Mouse (Mus musculus) hindbrain, embryonic 15.5 days (tissue): ENCODE measurements around the gene Polr1c. TPM values are rescaled to one million over a fixed set of nuclear protein-coding genes. Genes with fewer than 3 reads are reported as not detected.
A peak's percentile ranks its signal among the peaks of the same experiment; 100 is the strongest.

Source experiments
- ATAC-seq: fragments of 200-750 bp; cut with Nextera tagmentation; 2 replicates; pipeline ENCODE4 v1.8.0; 2017; ENCODE audit warnings: low read depth, moderate number of reproducible peaks, moderate TSS enrichment; ENCODE audit not compliant: low FRiP score
- H3K27ac ChIP-seq: fragments of 300-500 bp; sonication (generic); replicated peaks from 2 replicates; pipeline ENCODE4 v1.5.1; 2015; ENCODE audit warnings: mild to moderate bottlenecking, inconsistent platforms
- H3K27me3 ChIP-seq: fragments of 300-500 bp; sonication (generic); 2 replicates; pipeline ENCODE4 v1.6.1; 2015; ENCODE audit warnings: control low read depth, inconsistent platforms
- H3K36me3 ChIP-seq: fragments of 300-500 bp; sonication (generic); 2 replicates; pipeline ENCODE4 v1.6.1; 2015; ENCODE audit warnings: control low read depth, inconsistent platforms
- H3K4me1 ChIP-seq: fragments of 300-500 bp; sonication (generic); replicated peaks from 2 replicates; pipeline ENCODE4 v1.6.1; 2015; ENCODE audit warnings: control low read depth, inconsistent platforms
- H3K4me2 ChIP-seq: fragments of 300-500 bp; sonication (generic); 2 replicates; pipeline ENCODE4 v1.6.1; 2015; ENCODE audit warnings: moderate library complexity, mild to moderate bottlenecking, inconsistent platforms
- H3K4me3 ChIP-seq: fragments of 300-500 bp; sonication (generic); 2 replicates; pipeline ENCODE4 v1.5.1; 2015; ENCODE audit warnings: mild to moderate bottlenecking, inconsistent platforms
- H3K9ac ChIP-seq: fragments of 300-500 bp; sonication (generic); 2 replicates; pipeline ENCODE4 v1.6.1; 2015; ENCODE audit warnings: inconsistent platforms
- H3K9me3 ChIP-seq: fragments of 300-500 bp; sonication (generic); 2 replicates; pipeline ENCODE4 v1.6.1; 2016; ENCODE audit warnings: control low read depth, inconsistent platforms
- WGBS: fragments of 180-500 bp; shearing (Covaris S2); methylation state at CpG from one replicate; pipeline ENCODE4 v1.1.7; 2015; 5-methylcytosine and 5-hydroxymethylcytosine counted together
- microRNA counts: library from miRNA; unstranded; fragments of <30 nt; microRNA quantifications from one replicate; lab custom pipeline; 2016
- microRNA-seq: library from miRNA; unstranded; fragments of <30 nt; microRNA quantifications from one replicate; pipeline ENCODE4, GENCODE M21; 2016
- polyA plus RNA-seq: library from polyadenylated mRNA; unstranded; fragments of >200 nt; fragmentation: Nextera tagmentation; extraction: Ambion mirVana; gene quantifications from 2 replicates; pipeline ENCODE4 v1.2.1, GENCODE M21; 2015

The Polr1c gene
- polyA plus RNA-seq, 1 experiment from 2014 or later: 74.0 TPM

DNA sequence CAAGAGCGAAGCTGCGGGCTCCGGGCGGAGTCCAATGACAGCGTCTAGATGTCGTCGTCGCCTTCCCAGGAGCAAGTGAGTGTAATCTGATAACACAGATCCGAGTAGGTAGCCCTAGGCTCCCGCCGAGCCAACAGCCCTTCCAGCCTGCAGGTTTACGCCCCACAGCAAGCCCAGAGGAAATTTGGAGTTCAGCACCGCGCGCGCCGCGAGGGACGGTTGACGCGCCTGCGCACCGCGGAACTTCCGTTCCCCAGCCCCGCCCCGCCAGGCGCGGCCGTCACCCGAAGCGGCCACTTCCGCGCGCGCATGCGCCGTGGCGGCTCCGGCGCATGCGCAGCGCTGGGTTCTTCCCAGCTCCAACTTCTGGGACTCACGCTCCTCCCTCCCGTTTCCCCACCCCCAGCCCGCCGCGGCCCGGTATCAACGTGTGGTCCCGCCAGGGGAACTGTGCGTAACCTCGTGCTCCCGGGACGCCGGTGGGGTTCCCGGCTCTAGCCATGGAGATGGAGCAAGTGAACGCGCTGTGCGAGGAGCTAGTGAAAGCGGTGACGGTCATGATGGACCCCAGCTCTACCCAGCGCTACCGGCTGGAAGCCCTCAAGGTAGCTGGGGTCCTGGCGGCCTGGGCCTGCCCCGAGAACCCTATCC is 45.3 kb downstream of the Polr1c start, which contains the start of the genes Polh and Xpo5:
TSS of gene Polh (minus strand) at position 225 of the 651 bp plus-strand sequence.
TSS of gene Xpo5 (plus strand) at position 362 of the 651 bp plus-strand sequence.
- Histone ChIP-seq H3K9me3 (no peaks in the 10 kb centered on the region), H3K4me3 (peak within 1 kb of the TSS; percentile 83), H3K36me3 (peaks cover 29% of the 10 kb centered on the region), H3K4me1 (peaks cover 42% of the 10 kb centered on the region), H3K27me3 (no peaks in the 10 kb centered on the region), H3K4me2 (peak within 1 kb of the TSS; percentile 88), H3K9ac (peak within 1 kb of the TSS; percentile 72), H3K27ac (peak within 1 kb of the TSS; percentile 83)
- ATAC-seq: peak; percentile 96
- WGBS: under 1% methylated on average over 62 of the region's 66 CpGs

DNA sequence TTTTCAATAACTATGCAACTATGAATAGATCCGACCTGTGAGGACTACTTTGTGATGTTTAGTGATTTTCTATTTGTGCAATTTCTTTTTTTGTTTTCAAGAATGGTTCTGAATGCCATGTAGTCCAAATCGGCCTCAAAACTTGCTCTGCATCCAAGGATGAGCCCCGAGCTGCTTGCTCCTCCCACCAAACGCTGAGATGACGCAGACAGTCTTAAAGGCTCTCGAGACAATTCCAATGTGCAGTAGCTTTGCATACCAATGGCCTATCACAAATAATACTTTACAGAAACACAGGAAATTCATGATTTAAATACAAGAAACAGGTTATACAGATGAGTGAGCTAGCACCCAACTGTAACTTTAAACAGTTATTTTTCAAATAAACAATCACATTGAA is 46.7 kb downstream of the Polr1c start:
- WGBS: 56% methylated on average over 6 of the region's 6 CpGs
- peak overlapping the region; percentile 83; the same call in 1 of the 2 replicates for H3K4me3 ChIP-seq

More for the DNA sequence above, 46.7 kb downstream of the Polr1c start:
- H3K27ac ChIP-seq: no peak overlapping the region
- ATAC-seq: no peak
- H3K4me1 ChIP-seq: peaks cover 42% of the 10 kb centered on the region
- peak overlapping the region; percentile 88 for H3K4me2 ChIP-seq
- no peaks in the 10 kb centered on the region for H3K27me3 ChIP-seq
- peaks cover 29% of the 10 kb centered on the region for H3K36me3 ChIP-seq
- H3K9ac ChIP-seq: no peak overlapping the region
- no peaks in the 10 kb centered on the region for H3K9me3 ChIP-seq

MicroRNA genes within 50 kb of the gene (microRNA counts, 519-probe panel; counts per million panel counts)
- not detected for microRNA mmu-miR-693-3p (lab: Ali Mortazavi, UCI)
- microRNA mmu-miR-693-5p (lab: Ali Mortazavi, UCI): not detected

Small RNAs within 50 kb of the gene (microRNA-seq; reads per million reads assigned to microRNA genes)
- gene Mir693: 0.65 reads per million

Other genes with a start within 250 kb of the Polr1c start
- 4.4 and 4.6 TPM in 2 replicates for gene Vegfa, start 215.7 kb downstream of the Polr1c start, polyA plus RNA-seq
- 145 and 154 TPM in 2 replicates for gene Mrps18a, start 137.1 kb downstream of the Polr1c start, polyA plus RNA-seq
- 50.0 and 50.3 TPM in 2 replicates for gene Rsph9, start 103.8 kb downstream of the Polr1c start, polyA plus RNA-seq
- 22.9 and 24.2 TPM in 2 replicates for gene Mad2l1bp, start 94.5 kb downstream of the Polr1c start, polyA plus RNA-seq
- 41.1 and 45.7 TPM in 2 replicates for gene Gtpbp2, start 87.0 kb downstream of the Polr1c start, polyA plus RNA-seq
- gene Polh, start 45.4 kb downstream of the Polr1c start, polyA plus RNA-seq: 7.4 and 7.9 TPM in 2 replicates
- 34.5 and 36.0 TPM in 2 replicates for gene Xpo5, start 45.3 kb downstream of the Polr1c start, polyA plus RNA-seq
- 88.9 and 99.6 TPM in 2 replicates for gene Yipf3, start within 50 bp of the Polr1c start, polyA plus RNA-seq
- gene Lrrc73, start 5.5 kb upstream of the Polr1c start, polyA plus RNA-seq: 14.9 and 18.5 TPM in 2 replicates
- 30.3 and 34.0 TPM in 2 replicates for gene Tjap1, start 35.0 kb upstream of the Polr1c start, polyA plus RNA-seq
- gene Dlk2, start 49.4 kb upstream of the Polr1c start, polyA plus RNA-seq: 22.3 and 25.5 TPM in 2 replicates
- 9.1 and 9.6 TPM in 2 replicates for gene Abcc10, start 80.3 kb upstream of the Polr1c start, polyA plus RNA-seq
- gene Zfp318, start 135.7 kb upstream of the Polr1c start, polyA plus RNA-seq: 18.3 and 20.4 TPM in 2 replicates
- gene Crip3, start 180.9 kb upstream of the Polr1c start, polyA plus RNA-seq: 2.8 and 3.0 TPM in 2 replicates
- 0.10 TPM in 1 of 2 replicates, not detected in the other for gene Slc22a7, start 190.4 kb upstream of the Polr1c start, polyA plus RNA-seq
- gene Ttbk1, start 239.6 kb upstream of the Polr1c start, polyA plus RNA-seq: 8.6 and 8.9 TPM in 2 replicates
- 21.8 and 22.4 TPM in 2 replicates for gene Dnph1, start 248.7 kb upstream of the Polr1c start, polyA plus RNA-seq